Mouse (Mus musculus): ENCODE data around the gene Rpl32. TPM values are rescaled to one million over a fixed set of nuclear protein-coding genes. Genes with fewer than 3 reads are reported as not detected.

Rpl32 gene
- polyA plus RNA-seq, 1 experiment, result 4,367 TPM

- Histone ChIP-seq H3K27me3 (ENCODE audit: control insufficient read depth, insufficient read depth, insufficient read length) (no peaks in the 10 kb centered on the region), H3K4me3 (no peak overlapping the region), H3K4me2 (ENCODE audit: low read depth) (no peak overlapping the region), H3ac (ENCODE audit: control insufficient read depth, insufficient read length) (no peak overlapping the region), H3K36me3 (ENCODE audit: control insufficient read depth, insufficient read depth) (no peaks in the 10 kb centered on the region), H3K79me2 (ENCODE audit: control insufficient read depth, insufficient read depth) (no peaks in the 10 kb centered on the region)
- TF ChIP-seq REST (IDR thresholded peaks at IDR 0.05; ENCODE audit: insufficient read depth, insufficient read length) (no peak), USF1 (IDR thresholded peaks at IDR 0.05; ENCODE audit: low read depth) (no peak), TCF12 (IDR thresholded peaks at IDR 0.05; ENCODE audit: insufficient read depth, poor library complexity, severe bottlenecking) (no peak)
Measured at GRCm38 (mm10) chr6:115792691-115793215, 15.8 kb downstream of the Rpl32 start.

- H3K79me2 ChIP-seq (ENCODE audit: control insufficient read depth, insufficient read depth), result no peaks in the 10 kb centered on the region
- no peaks in the 10 kb centered on the region for H3K27me3 ChIP-seq (ENCODE audit: control insufficient read depth, insufficient read depth, insufficient read length)
- H3K36me3 ChIP-seq (ENCODE audit: control insufficient read depth, insufficient read depth), result no peaks in the 10 kb centered on the region
- no peak overlapping the region for H3ac ChIP-seq (ENCODE audit: control insufficient read depth, insufficient read length)
- no peak overlapping the region for H3K4me2 ChIP-seq (ENCODE audit: low read depth)
- no peak overlapping the region for H3K4me3 ChIP-seq
- TF ChIP-seq TCF3 (IDR thresholded peaks at IDR 0.05; ENCODE audit: insufficient read length, low read depth), result peak; percentile 76
- TF ChIP-seq CEBPB (IDR thresholded peaks at IDR 0.05; ENCODE audit: insufficient read depth, poor library complexity, severe bottlenecking), result no peak
- TF ChIP-seq POLR2A (IDR thresholded peaks at IDR 0.05; ENCODE audit: insufficient read length, low read depth), result peak; percentile 16
- no peak for TF ChIP-seq SRF (IDR thresholded peaks at IDR 0.05; ENCODE audit: control insufficient read depth, insufficient read length, low read depth)
- TF ChIP-seq MYOD1 (IDR thresholded peaks at IDR 0.05; ENCODE audit: control insufficient read depth in 1 of 3, insufficient read length in 2 of 3, low read depth in 2 of 3), result peak in 2 of 3 experiments; percentile 77 to 80
- peak; percentile 80 to 90 (median 89) for TF ChIP-seq MYOG (IDR thresholded peaks at IDR 0.05; ENCODE audit: control insufficient read depth in 1 of 3, insufficient read depth in 1 of 3, insufficient read length in 2 of 3, low read depth in 2 of 3)
- no peak for TF ChIP-seq MAX (IDR thresholded peaks at IDR 0.05; ENCODE audit: low read depth)
- TF ChIP-seq POLR2AphosphoS2 (IDR thresholded peaks at IDR 0.05; ENCODE audit: insufficient read length, low read depth), result no peak
- no peak for TF ChIP-seq USF1 (IDR thresholded peaks at IDR 0.05; ENCODE audit: low read depth)
- no peak for TF ChIP-seq REST (IDR thresholded peaks at IDR 0.05; ENCODE audit: insufficient read depth, insufficient read length)
- TF ChIP-seq E2F4 (IDR thresholded peaks at IDR 0.05; ENCODE audit: insufficient read depth), result no peak
- peak; percentile 78 for TF ChIP-seq TCF12 (IDR thresholded peaks at IDR 0.05; ENCODE audit: insufficient read depth, poor library complexity, severe bottlenecking)
Measured at GRCm38 (mm10) chr6:115791842-115792686, 16.5 kb downstream of the Rpl32 start.

GRCm38 (mm10) chr6:115791016-115791415 is 17.5 kb downstream of the Rpl32 start:
- Histone ChIP-seq H3ac (ENCODE audit: control insufficient read depth, insufficient read length) (no peak overlapping the region), H3K79me2 (ENCODE audit: control insufficient read depth, insufficient read depth) (no peaks in the 10 kb centered on the region), H3K36me3 (ENCODE audit: control insufficient read depth, insufficient read depth) (peaks cover 7% of the 10 kb centered on the region), H3K27me3 (ENCODE audit: control insufficient read depth, insufficient read depth, insufficient read length) (no peaks in the 10 kb centered on the region), H3K4me2 (ENCODE audit: low read depth) (no peak overlapping the region), H3K4me3 (no peak overlapping the region)
- TF ChIP-seq REST (IDR thresholded peaks at IDR 0.05; ENCODE audit: insufficient read depth, insufficient read length) (no peak), MYOG (IDR thresholded peaks at IDR 0.05; ENCODE audit: control insufficient read depth in 1 of 3, insufficient read depth in 1 of 3, insufficient read length in 2 of 3, low read depth in 2 of 3) (no peak), TCF3 (IDR thresholded peaks at IDR 0.05; ENCODE audit: insufficient read length, low read depth) (no peak), POLR2A (IDR thresholded peaks at IDR 0.05; ENCODE audit: insufficient read length, low read depth) (no peak), MAX (IDR thresholded peaks at IDR 0.05; ENCODE audit: low read depth) (no peak), CEBPB (IDR thresholded peaks at IDR 0.05; ENCODE audit: insufficient read depth, poor library complexity, severe bottlenecking) (no peak), E2F4 (IDR thresholded peaks at IDR 0.05; ENCODE audit: insufficient read depth) (no peak), POLR2AphosphoS2 (IDR thresholded peaks at IDR 0.05; ENCODE audit: insufficient read length, low read depth) (no peak), TCF12 (IDR thresholded peaks at IDR 0.05; ENCODE audit: insufficient read depth, poor library complexity, severe bottlenecking) (no peak), SRF (IDR thresholded peaks at IDR 0.05; ENCODE audit: control insufficient read depth, insufficient read length, low read depth) (no peak), USF1 (IDR thresholded peaks at IDR 0.05; ENCODE audit: low read depth) (no peak), MYOD1 (IDR thresholded peaks at IDR 0.05; ENCODE audit: control insufficient read depth in 1 of 3, insufficient read length in 2 of 3, low read depth in 2 of 3) (no peak)

- Histone ChIP-seq H3K79me2 (ENCODE audit: control insufficient read depth, insufficient read depth) (peaks cover 9% of the 10 kb centered on the region), H3K36me3 (ENCODE audit: control insufficient read depth, insufficient read depth) (peaks cover 7% of the 10 kb centered on the region), H3K4me2 (ENCODE audit: low read depth) (no peak overlapping the region), H3K27me3 (ENCODE audit: control insufficient read depth, insufficient read depth, insufficient read length) (no peaks in the 10 kb centered on the region), H3ac (ENCODE audit: control insufficient read depth, insufficient read length) (no peak overlapping the region), H3K4me3 (no peak overlapping the region)
- no peak for TF ChIP-seq MYOG (IDR thresholded peaks at IDR 0.05; ENCODE audit: control insufficient read depth in 1 of 3, insufficient read depth in 1 of 3, insufficient read length in 2 of 3, low read depth in 2 of 3)
- TF ChIP-seq MAX (IDR thresholded peaks at IDR 0.05; ENCODE audit: low read depth), result no peak
- no peak for TF ChIP-seq CEBPB (IDR thresholded peaks at IDR 0.05; ENCODE audit: insufficient read depth, poor library complexity, severe bottlenecking)
- no peak for TF ChIP-seq SRF (IDR thresholded peaks at IDR 0.05; ENCODE audit: control insufficient read depth, insufficient read length, low read depth)
- TF ChIP-seq POLR2A (IDR thresholded peaks at IDR 0.05; ENCODE audit: insufficient read length, low read depth), result no peak
Measured at GRCm38 (mm10) chr6:115782781-115783180, 25.8 kb downstream of the Rpl32 start.

GRCm38 (mm10) chr6:115776363-115776762 is 32.2 kb downstream of the Rpl32 start:
- Histone ChIP-seq H3K36me3 (ENCODE audit: control insufficient read depth, insufficient read depth) (no peaks in the 10 kb centered on the region), H3K27me3 (ENCODE audit: control insufficient read depth, insufficient read depth, insufficient read length) (no peaks in the 10 kb centered on the region), H3K4me2 (ENCODE audit: low read depth) (peak overlapping the region; percentile 91), H3K4me3 (peak overlapping the region; percentile 42), H3K79me2 (ENCODE audit: control insufficient read depth, insufficient read depth) (peaks cover 20% of the 10 kb centered on the region), H3ac (ENCODE audit: control insufficient read depth, insufficient read length) (no peak overlapping the region)
- no peak for TF ChIP-seq MYOD1 (IDR thresholded peaks at IDR 0.05; ENCODE audit: control insufficient read depth in 1 of 3, insufficient read length in 2 of 3, low read depth in 2 of 3)
- TF ChIP-seq MAX (IDR thresholded peaks at IDR 0.05; ENCODE audit: low read depth), result no peak
- TF ChIP-seq POLR2AphosphoS2 (IDR thresholded peaks at IDR 0.05; ENCODE audit: insufficient read length, low read depth), result no peak
- no peak for TF ChIP-seq REST (IDR thresholded peaks at IDR 0.05; ENCODE audit: insufficient read depth, insufficient read length)

All from myocyte (in vitro differentiated cells).